Mouse (Mus musculus) midbrain, embryonic 15.5 days (tissue): ENCODE measurements at regions not wholly inside any gene's neighbourhood (a gene's known extent, or its start where the extent isn't known, plus 50 kb on each side); places are given as distances from the start of the nearest gene placed in this dataset.

Source experiments
- ATAC-seq: fragments of 200-750 bp; cut with Nextera tagmentation; replicated peaks from 2 replicates; pipeline ENCODE4 v1.8.0; 2017; ENCODE audit warnings: moderate TSS enrichment
- H3K27ac ChIP-seq: fragments of 300-500 bp; sonication (generic); 2 replicates; pipeline ENCODE4 v1.5.1; 2015; ENCODE audit warnings: mild to moderate bottlenecking, inconsistent platforms
- H3K27me3 ChIP-seq: fragments of 300-500 bp; sonication (generic); replicated peaks from 2 replicates; pipeline ENCODE4 v1.6.1; 2015; ENCODE audit warnings: inconsistent platforms
- H3K36me3 ChIP-seq: fragments of 300-500 bp; sonication (generic); replicated peaks from 2 replicates; pipeline ENCODE4 v1.6.1; 2015; ENCODE audit warnings: inconsistent platforms
- H3K4me1 ChIP-seq: fragments of 300-500 bp; sonication (generic); 2 replicates; pipeline ENCODE4 v1.6.1; 2015; ENCODE audit warnings: inconsistent platforms
- H3K4me2 ChIP-seq: fragments of 300-500 bp; sonication (generic); 2 replicates; pipeline ENCODE4 v1.6.1; 2015; ENCODE audit warnings: inconsistent platforms, mild to moderate bottlenecking, moderate library complexity
- H3K4me3 ChIP-seq: fragments of 300-500 bp; sonication (generic); 2 replicates; pipeline ENCODE4 v1.5.1; 2015; ENCODE audit warnings: mild to moderate bottlenecking, inconsistent platforms
- H3K9ac ChIP-seq: fragments of 300-500 bp; sonication (generic); 2 replicates; pipeline ENCODE4 v1.6.1; 2015; ENCODE audit warnings: mild to moderate bottlenecking, inconsistent platforms
- H3K9me3 ChIP-seq: fragments of 300-500 bp; sonication (generic); 2 replicates; pipeline ENCODE4 v1.6.1; 2016; ENCODE audit warnings: inconsistent platforms
- WGBS: fragments of 180-500 bp; shearing (Covaris S2); methylation state at CpG from one replicate; pipeline ENCODE4 v1.1.7; 2015; ENCODE audit warnings: mixed read lengths; 5-methylcytosine and 5-hydroxymethylcytosine counted together

DNA sequence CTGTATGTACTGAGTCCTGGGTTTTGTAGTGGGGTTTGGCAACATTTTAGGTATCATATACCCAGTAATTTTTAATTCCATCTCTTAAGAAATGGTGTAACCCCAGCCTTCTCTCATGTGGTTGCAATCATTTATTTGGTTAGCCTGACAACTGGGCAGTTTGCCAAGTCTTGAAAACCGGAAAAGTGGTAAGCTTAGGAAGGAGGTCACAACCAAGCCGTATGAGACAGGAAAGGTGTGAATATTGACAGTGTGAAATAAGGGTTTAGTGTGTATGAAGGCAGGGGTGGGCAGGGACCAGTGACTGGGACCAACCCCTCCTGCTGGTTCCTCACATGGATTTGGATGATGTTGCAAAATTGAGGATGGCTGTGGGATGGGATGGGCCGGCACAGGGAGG lies 221.5 kb upstream of the Pkn2 start:
- Histone ChIP-seq H3K4me3 (no peak overlapping the region), H3K36me3 (no peaks in the 10 kb centered on the region), H3K9me3 (no peaks in the 10 kb centered on the region), H3K4me1 (peaks cover 16% of the 10 kb centered on the region), H3K4me2 (no peak overlapping the region), H3K9ac (no peak overlapping the region), H3K27ac (no peak overlapping the region), H3K27me3 (no peaks in the 10 kb centered on the region; the same call in 1 of the 2 replicates)
- ATAC-seq: no peak
- WGBS: 33% methylated on average over 3 of the region's 3 CpGs

DNA sequence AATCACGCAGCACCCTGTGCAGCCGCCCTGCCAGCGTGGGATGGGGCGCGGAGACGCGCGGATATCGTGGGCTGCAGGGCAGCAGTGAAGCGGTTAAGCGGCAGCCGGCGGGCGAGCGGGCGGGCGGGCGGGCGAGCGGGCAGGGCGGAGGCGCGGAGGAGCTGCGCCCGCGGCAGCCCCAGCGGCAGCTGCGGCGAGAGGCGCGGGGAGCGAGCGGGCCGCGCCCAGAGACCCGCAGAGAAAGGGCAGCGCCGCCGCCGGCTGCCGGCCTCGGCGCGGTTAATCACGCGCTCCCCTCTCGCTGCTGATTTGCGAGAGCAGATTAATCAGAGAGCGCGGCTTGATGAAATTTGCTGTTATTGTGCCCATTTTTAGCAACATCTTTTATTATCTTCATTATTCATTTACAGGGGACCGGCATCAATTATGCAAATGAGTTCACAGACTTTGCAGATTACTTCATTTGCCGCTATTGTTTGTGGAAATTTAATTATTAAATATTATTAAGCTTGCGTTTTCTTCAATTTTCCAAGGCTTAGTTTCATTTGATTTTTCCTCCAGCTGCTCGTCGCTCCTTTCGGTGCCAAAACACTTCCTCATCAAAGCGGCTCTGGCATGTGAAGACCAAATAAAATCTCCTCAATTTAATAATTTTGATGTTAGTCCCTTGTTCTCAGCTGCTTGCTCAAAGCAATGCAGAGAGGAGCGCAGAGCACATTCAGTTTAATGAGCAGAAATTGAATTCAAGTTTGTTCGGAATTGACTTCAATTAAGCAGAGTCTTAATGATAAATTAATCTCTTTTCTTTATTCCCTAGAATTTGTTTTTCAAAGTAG lies 219.2 kb upstream of the Pkn2 start:
- WGBS: 1% methylated on average over 58 of the region's 59 CpGs
- Histone ChIP-seq H3K36me3 (no peaks in the 10 kb centered on the region), H3K9ac (peak overlapping the region; percentile 61), H3K27ac (peak overlapping the region; percentile 81), H3K27me3 (no peaks in the 10 kb centered on the region), H3K4me2 (peak overlapping the region; percentile 73), H3K4me3 (peak overlapping the region; percentile 47), H3K4me1 (peaks cover 16% of the 10 kb centered on the region), H3K9me3 (no peaks in the 10 kb centered on the region)
- ATAC-seq: peak; percentile 87

DNA sequence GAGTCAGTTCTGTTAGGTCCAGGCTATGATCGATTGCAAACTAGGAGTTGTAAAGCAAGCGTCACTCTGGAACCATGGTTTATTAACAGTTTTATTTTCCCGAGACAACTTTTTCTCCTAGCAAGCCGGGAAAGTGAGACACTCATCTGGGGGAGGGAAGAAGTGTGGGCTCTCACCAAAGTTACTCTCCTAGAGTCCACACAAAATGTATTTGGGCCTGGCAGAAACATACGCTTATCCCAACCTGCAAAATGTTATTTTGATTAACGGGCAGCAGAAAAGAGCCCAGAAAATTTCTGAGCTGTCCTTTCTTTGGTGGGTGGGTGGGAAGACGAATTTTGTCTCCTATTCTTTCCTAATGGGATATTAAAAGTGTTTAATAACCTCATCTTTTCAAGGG lies 218.4 kb upstream of the Pkn2 start:
- Histone ChIP-seq H3K4me2 (peak overlapping the region; percentile 73), H3K4me1 (peaks cover 16% of the 10 kb centered on the region), H3K4me3 (peak overlapping the region; percentile 47), H3K27ac (peak overlapping the region; percentile 81; the same call in 1 of the 2 replicates), H3K36me3 (no peaks in the 10 kb centered on the region), H3K9me3 (no peaks in the 10 kb centered on the region), H3K9ac (peak overlapping the region; percentile 61), H3K27me3 (no peaks in the 10 kb centered on the region)
- ATAC-seq: no peak
- 66% methylated on average over 7 of the region's 7 CpGs for WGBS

DNA sequence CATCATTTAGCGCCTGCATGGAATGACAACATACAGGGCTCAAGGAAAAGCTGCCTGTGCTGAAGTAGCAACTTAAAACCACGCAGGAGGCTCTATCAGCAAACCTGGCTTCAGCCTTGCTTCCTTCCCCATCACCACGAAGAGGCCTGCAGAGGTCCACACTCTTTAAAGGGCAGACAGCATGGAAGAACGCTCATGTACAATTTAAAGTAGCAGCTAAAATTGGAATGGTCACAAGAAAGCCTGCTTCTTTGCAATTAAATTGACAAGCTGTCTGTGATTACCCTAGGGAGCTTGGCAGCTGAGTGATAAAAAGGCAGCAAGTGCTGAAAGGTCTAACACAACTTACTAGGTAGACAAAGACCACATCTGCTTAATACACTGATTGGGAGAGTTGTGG lies 210.4 kb upstream of the Pkn2 start:
- ATAC-seq: no peak
- no peak overlapping the region for H3K9ac ChIP-seq
- 0 out of 2 replicates have a peak, but pooled peaks cover 4% of the 10 kb centered on the region for H3K4me1 ChIP-seq
- H3K27ac ChIP-seq: no peak overlapping the region
- no peak overlapping the region for H3K4me3 ChIP-seq
- H3K36me3 ChIP-seq: no peaks in the 10 kb centered on the region
- 54% methylated on average over 4 of the region's 4 CpGs for WGBS
- H3K27me3 ChIP-seq: no peaks in the 10 kb centered on the region
- H3K4me2 ChIP-seq: no peak overlapping the region
- no peaks in the 10 kb centered on the region for H3K9me3 ChIP-seq

DNA sequence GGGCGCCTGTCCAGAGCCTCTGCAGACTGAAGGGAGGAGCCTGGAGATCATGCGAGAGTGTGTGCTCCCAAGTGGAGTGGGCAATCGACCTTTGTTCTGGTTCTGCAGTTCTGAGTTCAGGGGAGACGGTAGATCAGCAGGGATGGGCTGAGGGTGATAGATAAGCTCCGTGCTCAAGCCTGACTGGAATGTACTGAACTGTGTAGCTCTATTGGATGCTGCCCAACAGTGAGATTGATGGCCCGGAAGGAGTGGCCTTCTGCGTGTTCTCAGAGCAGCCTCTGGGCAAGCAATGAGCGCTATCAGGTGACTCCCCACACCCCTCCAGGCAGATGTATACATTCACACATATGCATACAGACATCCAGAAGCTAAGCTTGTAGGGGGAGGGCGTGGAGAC lies 209.1 kb upstream of the Pkn2 start:
- 70% methylated on average over 9 of the region's 9 CpGs for WGBS
- H3K4me2 ChIP-seq: no peak overlapping the region
- ATAC-seq: no peak

GRCm38 (mm10) chr3:143090316-143090715 lies 208.5 kb upstream of the Pkn2 start:
- 0 out of 2 replicates have a peak, but pooled peaks cover 4% of the 10 kb centered on the region for H3K4me1 ChIP-seq
- H3K4me3 ChIP-seq: no peak overlapping the region
- H3K36me3 ChIP-seq: no peaks in the 10 kb centered on the region
- H3K4me2 ChIP-seq: no peak overlapping the region
- ATAC-seq: no peak
- no peak overlapping the region for H3K27ac ChIP-seq
- 91% methylated on average over 3 of the region's 3 CpGs for WGBS
- H3K9me3 ChIP-seq: no peaks in the 10 kb centered on the region
- H3K9ac ChIP-seq: no peak overlapping the region
- H3K27me3 ChIP-seq: no peaks in the 10 kb centered on the region

More for the DNA sequence above, 209.1 kb upstream of the Pkn2 start:
- no peaks in the 10 kb centered on the region for H3K27me3 ChIP-seq
- no peak overlapping the region for H3K9ac ChIP-seq
- no peaks in the 10 kb centered on the region for H3K9me3 ChIP-seq
- H3K27ac ChIP-seq: no peak overlapping the region
- H3K4me3 ChIP-seq: no peak overlapping the region
- H3K4me1 ChIP-seq: 0 out of 2 replicates have a peak, but pooled peaks cover 4% of the 10 kb centered on the region
- H3K36me3 ChIP-seq: no peaks in the 10 kb centered on the region

GRCm38 (mm10) chr3:143087786-143088185 lies 206.0 kb upstream of the Pkn2 start:
- ATAC-seq: no peak
- no peaks in the 10 kb centered on the region for H3K36me3 ChIP-seq
- H3K9me3 ChIP-seq: no peaks in the 10 kb centered on the region
- no peak overlapping the region for H3K9ac ChIP-seq
- H3K27ac ChIP-seq: no peak overlapping the region
- peaks cover 7% of the 10 kb centered on the region; the same call in 1 of the 2 replicates for H3K4me1 ChIP-seq
- 78% methylated on average over 3 of the region's 3 CpGs for WGBS
- H3K27me3 ChIP-seq: no peaks in the 10 kb centered on the region
- H3K4me3 ChIP-seq: no peak overlapping the region
- H3K4me2 ChIP-seq: no peak overlapping the region

DNA sequence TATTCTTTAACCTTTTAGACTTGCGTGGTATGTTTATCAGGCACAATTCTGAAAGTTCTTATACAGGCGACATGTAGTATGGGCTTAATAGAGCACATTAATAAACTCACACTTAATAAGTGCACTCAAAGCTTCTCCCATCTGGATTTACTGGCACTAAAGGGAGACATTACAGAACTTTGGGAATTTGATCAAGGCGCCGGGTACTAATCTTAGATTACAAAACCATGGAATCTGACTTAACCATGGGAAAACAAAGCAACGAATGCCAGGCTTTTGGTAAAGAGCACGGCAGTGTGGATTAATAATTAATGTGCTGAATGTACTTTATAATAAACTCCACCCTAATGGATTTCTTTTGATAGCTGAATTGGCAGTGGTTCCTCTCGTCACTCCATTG lies 196.5 kb upstream of the Pkn2 start:
- no peak for ATAC-seq
- H3K27me3 ChIP-seq: no peaks in the 10 kb centered on the region
- no peaks in the 10 kb centered on the region for H3K36me3 ChIP-seq
- no peaks in the 10 kb centered on the region for H3K4me1 ChIP-seq
- H3K9me3 ChIP-seq: no peaks in the 10 kb centered on the region
- 85% methylated on average over 7 of the region's 7 CpGs for WGBS
- no peak overlapping the region for H3K4me2 ChIP-seq
- H3K27ac ChIP-seq: no peak overlapping the region
- no peak overlapping the region for H3K9ac ChIP-seq
- no peak overlapping the region for H3K4me3 ChIP-seq

- H3K9me3 ChIP-seq: no peaks in the 10 kb centered on the region
- no peak overlapping the region for H3K4me3 ChIP-seq
- 86% methylated on average over 4 of the region's 4 CpGs for WGBS
- ATAC-seq: no peak
- no peak overlapping the region for H3K27ac ChIP-seq
- no peaks in the 10 kb centered on the region for H3K36me3 ChIP-seq
- H3K4me2 ChIP-seq: no peak overlapping the region
- no peak overlapping the region for H3K9ac ChIP-seq
- no peaks in the 10 kb centered on the region for H3K27me3 ChIP-seq
- H3K4me1 ChIP-seq: no peaks in the 10 kb centered on the region
These were observed 190.1 kb upstream of the Pkn2 start for GRCm38 (mm10) chr3:143071839-143072373.

GRCm38 (mm10) chr3:143054858-143055257 lies 173.1 kb upstream of the Pkn2 start:
- no peak overlapping the region for H3K4me3 ChIP-seq
- ATAC-seq: no peak
- 94% methylated on average over 3 of the region's 3 CpGs for WGBS

DNA sequence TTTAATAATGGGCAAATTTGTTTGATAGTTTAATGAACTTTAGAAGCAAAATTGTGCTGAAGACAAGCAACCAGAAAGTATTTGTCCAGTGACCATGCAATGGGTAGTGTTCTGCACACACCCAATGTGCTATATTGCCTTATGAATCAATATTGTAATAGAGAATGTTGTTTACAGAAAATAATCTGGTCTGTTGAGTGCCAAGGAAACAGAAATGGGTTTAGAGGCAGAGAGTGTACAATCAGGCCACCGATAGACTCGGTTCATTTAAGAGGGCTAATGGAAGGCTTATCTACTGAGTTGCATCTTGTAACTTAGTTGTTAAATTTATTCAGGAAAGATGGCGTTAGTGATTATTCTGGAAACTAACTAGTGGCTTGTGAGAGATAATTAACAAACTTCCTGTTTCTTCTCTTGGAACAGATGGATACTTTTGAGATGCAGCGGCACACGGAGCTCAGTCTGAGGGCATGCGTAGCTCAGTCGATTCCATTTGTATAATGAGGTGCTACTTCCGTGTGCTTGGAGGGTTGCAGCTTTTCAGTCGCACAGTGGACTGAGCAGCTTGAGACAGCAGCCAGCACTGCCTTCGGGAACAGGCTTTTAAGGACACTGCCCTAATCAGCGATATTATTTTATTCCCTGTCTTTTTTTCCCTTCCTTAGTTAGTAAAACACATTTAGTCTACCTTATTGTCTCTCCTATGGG lies 171.6 kb upstream of the Pkn2 start:
- WGBS: 80% methylated on average over 11 of the region's 11 CpGs
- Histone ChIP-seq H3K4me3 (no peak overlapping the region), H3K36me3 (no peaks in the 10 kb centered on the region), H3K9me3 (no peaks in the 10 kb centered on the region), H3K27me3 (no peaks in the 10 kb centered on the region), H3K27ac (no peak overlapping the region), H3K4me1 (no peaks in the 10 kb centered on the region), H3K9ac (no peak overlapping the region), H3K4me2 (no peak overlapping the region)
- no peak for ATAC-seq

More at GRCm38 (mm10) chr3:143054858-143055257, 173.1 kb upstream of the Pkn2 start:
- H3K4me2 ChIP-seq: no peak overlapping the region
- H3K9ac ChIP-seq: no peak overlapping the region
- H3K27me3 ChIP-seq: no peaks in the 10 kb centered on the region
- no peaks in the 10 kb centered on the region for H3K9me3 ChIP-seq
- H3K4me1 ChIP-seq: no peaks in the 10 kb centered on the region
- H3K27ac ChIP-seq: no peak overlapping the region
- H3K36me3 ChIP-seq: no peaks in the 10 kb centered on the region

DNA sequence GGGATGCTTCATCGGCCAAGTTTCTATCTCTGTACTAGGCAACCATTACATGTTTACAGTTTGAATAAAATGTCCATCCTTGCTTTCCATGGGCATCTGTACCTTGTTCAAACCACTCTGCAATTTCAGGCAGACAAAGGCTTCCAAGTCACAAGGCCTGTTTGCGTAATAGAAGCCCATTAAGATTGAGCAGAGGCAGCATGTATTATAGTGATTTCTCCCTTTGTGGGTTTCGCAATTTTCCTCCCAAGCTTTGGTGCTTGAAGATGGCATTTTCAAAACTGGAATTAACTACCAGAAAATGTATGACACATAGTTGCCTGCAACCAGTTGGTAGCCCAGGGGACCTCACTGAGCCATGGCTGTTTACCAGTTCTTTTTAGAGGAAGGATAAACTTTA lies 158.9 kb upstream of the Pkn2 start:
- ATAC-seq: no peak
- Histone ChIP-seq H3K36me3 (no peaks in the 10 kb centered on the region), H3K9ac (no peak overlapping the region), H3K4me3 (no peak overlapping the region), H3K4me2 (no peak overlapping the region), H3K4me1 (no peaks in the 10 kb centered on the region), H3K27ac (no peak overlapping the region), H3K9me3 (no peaks in the 10 kb centered on the region), H3K27me3 (no peaks in the 10 kb centered on the region)
- 89% methylated on average over 3 of the region's 3 CpGs for WGBS
